Mouse (Mus musculus): ENCODE measurements around the gene Psd. TPM values are rescaled to one million over a fixed set of nuclear protein-coding genes. Genes with fewer than 3 reads are reported as not detected.

The Psd gene
- polyA plus RNA-seq, 1 experiment from 2014 or later = 5.1 TPM

DNA sequence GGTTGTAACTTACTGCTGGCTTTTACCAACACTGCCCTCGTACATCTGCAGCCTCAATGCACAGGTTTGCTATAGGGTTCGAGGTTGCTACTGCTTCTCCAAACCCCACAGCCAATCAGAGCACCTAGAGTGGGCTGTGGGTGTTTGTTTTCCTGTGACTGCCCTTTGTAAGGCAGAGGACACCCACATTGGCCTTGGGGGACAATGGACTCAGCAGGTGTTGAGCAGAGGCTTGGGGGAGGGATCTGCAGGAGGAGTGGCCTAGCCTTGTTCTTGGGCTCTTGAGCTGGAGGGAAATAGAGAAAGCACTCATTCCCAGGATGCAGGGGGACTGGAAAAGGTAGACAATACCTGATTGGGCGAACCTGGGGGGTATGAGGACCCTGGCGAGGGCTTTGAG, 31.4 kb upstream of the Psd start:
- Histone ChIP-seq H3K4me3 (ENCODE audit: low read length) (no peak overlapping the region), H3K4me2 (ENCODE audit: low read depth, low read length) (peak overlapping the region; percentile 65; the same call in 1 of the 2 replicates)
- WGBS = 61% methylated on average over 4 of the region's 4 CpGs

DNA sequence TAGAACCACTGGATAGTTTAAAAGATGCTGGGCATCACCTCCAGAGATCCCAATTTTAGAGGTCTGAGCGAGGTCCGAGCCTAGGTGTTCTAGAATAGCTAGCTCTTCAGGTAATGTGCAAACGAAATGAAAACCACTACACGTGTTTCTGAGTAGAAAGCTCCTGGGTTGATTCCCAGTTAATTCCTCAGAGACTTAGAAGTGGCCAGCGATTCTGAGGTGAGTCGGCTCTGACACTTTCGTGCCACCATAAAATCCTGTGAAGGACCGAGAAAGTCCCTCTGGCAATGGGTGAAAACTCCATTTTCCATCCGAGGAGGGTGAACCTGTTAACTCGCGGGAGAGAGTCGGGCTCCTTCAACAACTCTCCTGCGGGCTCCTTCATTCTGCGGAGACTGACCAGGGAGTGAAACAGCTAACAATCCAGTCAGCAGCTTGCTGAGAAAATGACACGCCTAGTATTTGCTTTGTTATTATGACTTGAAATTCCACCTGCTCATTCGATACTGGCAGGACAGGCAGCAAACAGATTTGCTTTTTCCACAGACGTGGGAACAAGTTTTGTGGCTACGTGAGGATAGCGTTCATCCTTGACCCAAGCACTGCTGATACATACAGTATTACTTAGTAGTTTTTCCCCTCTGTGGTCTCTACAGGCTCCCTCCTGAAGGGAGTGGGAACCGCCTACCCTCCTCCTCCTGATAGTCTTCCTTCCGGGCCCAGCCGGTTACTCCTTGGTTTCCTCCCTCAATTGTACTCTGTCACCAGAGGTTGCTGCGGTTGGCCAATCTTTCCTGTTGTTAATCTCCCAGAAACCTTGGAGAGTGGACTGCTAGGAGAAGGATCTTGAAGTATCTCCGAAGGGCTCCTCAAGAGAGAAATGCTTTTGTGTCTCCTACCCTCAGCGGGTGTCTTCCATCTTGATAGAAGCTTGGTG, 30.7 kb upstream of the Psd start:
- WGBS = 17% methylated on average over 25 of the region's 25 CpGs
- ATAC-seq (replicated peaks; ENCODE audit: extremely low read depth, insufficient read depth, low FRiP score) = 0 out of 2 replicates have a peak, but pooled peaks have one; percentile 35
- Histone ChIP-seq H3K9me3 (replicated peaks; ENCODE audit: control insufficient read depth, low read length) (no peaks in the 10 kb centered on the region), H3K36me3 (ENCODE audit: control insufficient read depth, insufficient read depth) (no peaks in the 10 kb centered on the region), H3K4me3 (ENCODE audit: low read length) (peak overlapping the region; percentile 50), H3K4me2 (ENCODE audit: low read depth, low read length) (peak overlapping the region; percentile 65), H3K9ac (ENCODE audit: low read length) (peak overlapping the region; percentile 61), H3K4me1 (ENCODE audit: control insufficient read depth, insufficient read depth, low read length) (peaks cover 2% of the 10 kb centered on the region; the same call in 1 of the 2 replicates), H3K27me3 (ENCODE audit: control insufficient read depth, insufficient read depth, low read length) (0 out of 2 replicates have a peak, but pooled peaks cover 8% of the 10 kb centered on the region), H3K27ac (ENCODE audit: low read length) (peak overlapping the region; percentile 71)

More for the DNA sequence above, 31.4 kb upstream of the Psd start:
- H3K4me1 ChIP-seq (ENCODE audit: control insufficient read depth, insufficient read depth, low read length) = peaks cover 2% of the 10 kb centered on the region; the same call in 1 of the 2 replicates
- no peaks in the 10 kb centered on the region for H3K9me3 ChIP-seq (replicated peaks; ENCODE audit: control insufficient read depth, low read length)
- H3K9ac ChIP-seq (ENCODE audit: low read length) = no peak overlapping the region
- H3K27me3 ChIP-seq (ENCODE audit: control insufficient read depth, insufficient read depth, low read length) = 0 out of 2 replicates have a peak, but pooled peaks cover 8% of the 10 kb centered on the region
- H3K36me3 ChIP-seq (ENCODE audit: control insufficient read depth, insufficient read depth) = no peaks in the 10 kb centered on the region
- peak overlapping the region; percentile 71 for H3K27ac ChIP-seq (ENCODE audit: low read length)
- ATAC-seq (replicated peaks; ENCODE audit: extremely low read depth, insufficient read depth, low FRiP score) = no peak

- Histone ChIP-seq H3K4me2 (ENCODE audit: low read depth, low read length) (peak overlapping the region; percentile 65), H3K36me3 (ENCODE audit: control insufficient read depth, insufficient read depth) (no peaks in the 10 kb centered on the region), H3K4me3 (ENCODE audit: low read length) (peak overlapping the region; percentile 50), H3K27me3 (ENCODE audit: control insufficient read depth, insufficient read depth, low read length) (0 out of 2 replicates have a peak, but pooled peaks cover 8% of the 10 kb centered on the region), H3K9ac (ENCODE audit: low read length) (peak overlapping the region; percentile 61), H3K4me1 (ENCODE audit: control insufficient read depth, insufficient read depth, low read length) (peaks cover 2% of the 10 kb centered on the region; the same call in 1 of the 2 replicates), H3K27ac (ENCODE audit: low read length) (0 out of 2 replicates have a peak overlapping the region, but pooled peaks have one; percentile 0), H3K9me3 (replicated peaks; ENCODE audit: control insufficient read depth, low read length) (no peaks in the 10 kb centered on the region)
- ATAC-seq (replicated peaks; ENCODE audit: extremely low read depth, insufficient read depth, low FRiP score) = peak; percentile 85
- 1% methylated on average over 29 of the region's 29 CpGs for WGBS
Measured at GRCm38 (mm10) chr19:46356701-46357138, 29.8 kb upstream of the Psd start.

- Histone ChIP-seq H3K9me3 (replicated peaks; ENCODE audit: control insufficient read depth, low read length) (no peaks in the 10 kb centered on the region), H3K4me3 (ENCODE audit: low read length) (peak within 1 kb of the TSS; percentile 75), H3K27ac (ENCODE audit: low read length) (peak within 1 kb of the TSS; percentile 73; the same call in 1 of the 2 replicates), H3K4me1 (ENCODE audit: control insufficient read depth, insufficient read depth, low read length) (peaks cover 11% of the 10 kb centered on the region), H3K4me2 (ENCODE audit: low read depth, low read length) (peak within 1 kb of the TSS; percentile 83), H3K36me3 (ENCODE audit: control insufficient read depth, insufficient read depth) (no peaks in the 10 kb centered on the region), H3K9ac (ENCODE audit: low read length) (peak within 1 kb of the TSS; percentile 82), H3K27me3 (ENCODE audit: control insufficient read depth, insufficient read depth, low read length) (peaks cover 6% of the 10 kb centered on the region; the same call in 1 of the 2 replicates)
- WGBS = 48% methylated on average over 10 of the region's 10 CpGs
- no peak for ATAC-seq (replicated peaks; ENCODE audit: extremely low read depth, insufficient read depth, low FRiP score)
Measured at GRCm38 (mm10) chr19:46350168-46350932, 23.4 kb upstream of the Psd start, which contains the start of gene 2310034G01Rik. Gene 2310034G01Rik, minus strand, starts transcription at chr19:46350302.

- H3K27me3 ChIP-seq (ENCODE audit: control insufficient read depth, insufficient read depth, low read length) = peaks cover 6% of the 10 kb centered on the region; the same call in 1 of the 2 replicates
- 34% methylated on average over 6 of the region's 6 CpGs for WGBS
Measured at GRCm38 (mm10) chr19:46349550-46349949, 22.6 kb upstream of the Psd start.

DNA sequence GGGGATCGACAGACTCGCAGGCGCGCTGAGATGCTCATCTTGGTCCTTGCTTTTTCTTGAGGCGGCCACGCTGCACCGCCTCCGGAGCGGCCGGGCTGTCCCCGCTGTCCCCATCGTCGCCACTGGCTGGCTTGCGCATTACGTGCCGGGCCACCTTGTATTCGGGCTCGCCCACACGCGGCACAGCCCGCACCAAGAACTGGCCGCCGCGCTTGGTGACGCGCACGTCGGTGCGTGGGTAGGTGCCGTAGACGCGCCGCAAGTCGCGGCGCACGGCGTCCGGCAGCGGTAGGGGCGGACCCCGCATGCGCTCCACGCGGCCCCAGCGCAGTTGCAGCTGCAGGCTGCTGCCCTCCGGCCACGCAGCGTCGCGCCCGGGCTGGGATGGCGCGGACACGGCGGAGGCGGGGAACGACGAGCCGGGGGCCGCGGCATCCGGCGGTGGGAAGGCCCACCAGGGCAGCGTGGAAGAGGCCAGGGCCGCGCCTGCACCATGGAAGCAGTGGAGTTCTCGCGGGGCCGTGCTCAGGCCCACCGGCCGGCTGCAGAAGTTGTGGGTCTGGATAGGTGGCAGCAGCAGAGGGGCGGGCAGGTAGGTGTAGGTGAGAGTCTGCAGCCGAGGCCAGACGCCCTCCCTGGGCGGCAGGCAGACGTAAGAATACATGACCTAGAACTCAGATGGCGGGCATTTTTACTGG, 22.0 kb upstream of the Psd start:
- ATAC-seq (replicated peaks; ENCODE audit: extremely low read depth, insufficient read depth, low FRiP score) = peak; percentile 80
- peak overlapping the region; percentile 75 for H3K4me3 ChIP-seq (ENCODE audit: low read length)
- H3K4me2 ChIP-seq (ENCODE audit: low read depth, low read length) = peak overlapping the region; percentile 83
- H3K4me1 ChIP-seq (ENCODE audit: control insufficient read depth, insufficient read depth, low read length) = peaks cover 11% of the 10 kb centered on the region
- WGBS = under 1% methylated on average over 78 of the region's 78 CpGs
- H3K27me3 ChIP-seq (ENCODE audit: control insufficient read depth, insufficient read depth, low read length) = peaks cover 3% of the 10 kb centered on the region; the same call in 1 of the 2 replicates
- peak overlapping the region; percentile 73 for H3K27ac ChIP-seq (ENCODE audit: low read length)
- H3K9ac ChIP-seq (ENCODE audit: low read length) = peak overlapping the region; percentile 82
- no peaks in the 10 kb centered on the region for H3K9me3 ChIP-seq (replicated peaks; ENCODE audit: control insufficient read depth, low read length)
- H3K36me3 ChIP-seq (ENCODE audit: control insufficient read depth, insufficient read depth) = no peaks in the 10 kb centered on the region

More at GRCm38 (mm10) chr19:46349550-46349949, 22.6 kb upstream of the Psd start:
- Histone ChIP-seq H3K36me3 (ENCODE audit: control insufficient read depth, insufficient read depth) (no peaks in the 10 kb centered on the region), H3K27ac (ENCODE audit: low read length) (no peak overlapping the region), H3K4me1 (ENCODE audit: control insufficient read depth, insufficient read depth, low read length) (peaks cover 11% of the 10 kb centered on the region), H3K4me2 (ENCODE audit: low read depth, low read length) (peak overlapping the region; percentile 83), H3K9ac (ENCODE audit: low read length) (peak overlapping the region; percentile 82), H3K4me3 (ENCODE audit: low read length) (peak overlapping the region; percentile 75), H3K9me3 (replicated peaks; ENCODE audit: control insufficient read depth, low read length) (no peaks in the 10 kb centered on the region)
- no peak; the same call in 1 of the 2 replicates for ATAC-seq (replicated peaks; ENCODE audit: extremely low read depth, insufficient read depth, low FRiP score)

- H3K27me3 ChIP-seq (ENCODE audit: control insufficient read depth, insufficient read depth, low read length) = peaks cover 3% of the 10 kb centered on the region; the same call in 1 of the 2 replicates
- peak overlapping the region; percentile 73 for H3K27ac ChIP-seq (ENCODE audit: low read length)
- 30% methylated on average over 14 of the region's 14 CpGs for WGBS
- ATAC-seq (replicated peaks; ENCODE audit: extremely low read depth, insufficient read depth, low FRiP score) = peak; percentile 31; the same call in 1 of the 2 replicates
- no peaks in the 10 kb centered on the region for H3K9me3 ChIP-seq (replicated peaks; ENCODE audit: control insufficient read depth, low read length)
- peaks cover 11% of the 10 kb centered on the region for H3K4me1 ChIP-seq (ENCODE audit: control insufficient read depth, insufficient read depth, low read length)
- no peaks in the 10 kb centered on the region for H3K36me3 ChIP-seq (ENCODE audit: control insufficient read depth, insufficient read depth)
- peak overlapping the region; percentile 75 for H3K4me3 ChIP-seq (ENCODE audit: low read length)
- peak overlapping the region; percentile 83 for H3K4me2 ChIP-seq (ENCODE audit: low read depth, low read length)
- peak overlapping the region; percentile 82 for H3K9ac ChIP-seq (ENCODE audit: low read length)
Measured at GRCm38 (mm10) chr19:46347936-46348668, 21.1 kb upstream of the Psd start.
